Mouse (Mus musculus) ovary, postnatal 10 days (tissue): ENCODE measurements around the gene Camta1.

Experiments used
- DNase-seq: peaks from one replicate; pipeline ENCODE4 v3.0.0; 2022; ENCODE audit warnings: low spot score

Gene Camta1

DNA sequence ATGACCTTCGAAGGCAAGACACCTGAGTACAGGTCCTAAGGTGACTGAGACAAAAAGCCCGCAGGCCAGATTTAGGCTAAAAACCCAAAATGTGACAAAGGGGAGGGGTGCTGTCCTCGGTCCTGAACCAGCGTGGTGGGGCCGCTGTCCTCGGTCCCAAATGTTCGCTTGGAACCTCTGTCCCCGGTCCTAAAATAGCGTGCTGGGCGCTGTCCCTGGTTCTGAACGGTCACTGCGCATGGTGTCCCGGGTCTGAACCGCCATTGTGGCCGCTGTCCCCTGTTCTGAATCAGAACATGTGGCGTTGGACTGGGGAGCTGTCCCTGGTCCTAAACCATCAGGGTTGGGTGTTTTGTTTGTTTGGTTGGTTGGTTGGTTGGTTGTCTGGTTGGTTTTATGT, 257.2 kb downstream of the Camta1 start:
- DNase-seq, result peak; percentile 79

DNA sequence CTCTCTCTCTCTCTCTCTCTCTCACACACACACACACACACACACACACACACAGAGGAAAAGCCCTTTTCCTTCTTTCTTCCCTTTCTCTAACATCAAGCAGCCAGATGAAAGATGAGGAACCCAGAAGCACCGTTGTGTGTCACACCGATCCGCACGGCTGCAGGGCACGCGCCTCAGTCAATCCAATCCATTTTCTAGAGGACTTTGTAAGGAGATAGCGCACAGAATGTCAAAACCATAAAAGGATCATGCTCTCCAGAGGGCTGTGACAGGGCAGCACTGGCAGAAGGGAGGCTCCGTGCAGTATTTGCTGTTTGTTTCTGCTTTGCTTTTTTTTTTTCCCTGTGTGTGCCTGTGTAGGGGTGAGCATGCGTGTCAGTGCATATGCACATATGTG, 258.1 kb downstream of the Camta1 start:
- no peak for DNase-seq

DNA sequence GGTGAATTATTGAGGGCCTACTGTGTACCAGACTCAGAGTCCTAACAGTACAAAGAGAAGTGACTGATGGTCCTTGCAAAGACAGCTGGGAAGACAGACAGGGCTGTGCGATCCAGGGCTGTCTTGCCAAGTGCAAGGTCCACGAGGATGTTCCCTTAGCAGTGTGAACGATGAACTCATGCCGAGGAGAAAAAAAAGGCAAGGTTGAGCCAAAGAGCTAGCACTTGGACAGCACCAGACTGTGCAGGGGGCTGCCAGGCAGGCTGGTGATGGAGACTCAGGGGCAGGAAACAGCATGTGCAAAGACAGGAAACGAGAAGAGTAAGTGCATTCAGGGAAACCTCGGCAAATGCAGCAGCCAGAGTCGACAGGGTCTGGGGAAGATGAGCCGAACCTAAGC, 266.6 kb downstream of the Camta1 start:
- DNase-seq, result no peak

DNA sequence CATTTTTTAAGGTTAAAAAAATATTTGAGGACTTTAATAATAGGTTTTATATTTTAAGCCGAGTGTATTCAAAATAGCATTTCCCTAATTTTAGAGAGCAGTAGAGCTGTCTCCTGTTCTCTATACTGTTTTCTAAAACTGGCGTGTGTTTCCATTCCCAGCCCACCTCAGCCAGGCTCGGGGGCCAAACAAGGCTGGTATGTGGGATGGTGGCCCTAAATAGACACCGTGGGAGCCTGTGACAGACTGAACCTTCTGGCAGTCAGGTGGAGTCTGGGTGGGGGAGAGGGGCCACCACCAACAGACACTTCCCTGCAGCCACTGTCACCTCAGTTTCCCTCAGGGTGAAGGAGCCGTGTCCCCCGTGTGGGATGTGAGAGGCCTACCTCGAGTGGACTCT, 268.6 kb downstream of the Camta1 start:
- no peak for DNase-seq

DNA sequence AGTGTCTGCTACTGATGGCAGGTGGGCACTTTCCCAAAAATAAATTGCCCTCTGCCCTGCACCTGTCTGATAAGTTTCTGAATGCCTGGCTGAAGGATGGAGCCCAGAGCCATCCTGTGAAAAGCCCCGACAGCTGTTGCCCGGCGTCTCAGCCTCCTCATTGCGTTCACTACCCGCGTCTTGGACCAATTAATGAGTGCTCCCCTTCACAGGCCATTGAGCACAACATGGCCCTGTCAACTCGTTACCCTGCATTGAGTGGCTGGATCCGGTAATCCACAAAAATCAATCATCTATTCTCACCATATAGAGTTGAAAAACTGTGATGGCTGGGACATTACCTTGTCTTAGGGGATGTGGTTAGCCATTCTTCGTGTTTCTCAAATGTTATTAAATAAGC, 275.6 kb downstream of the Camta1 start:
- DNase-seq, result no peak

DNA sequence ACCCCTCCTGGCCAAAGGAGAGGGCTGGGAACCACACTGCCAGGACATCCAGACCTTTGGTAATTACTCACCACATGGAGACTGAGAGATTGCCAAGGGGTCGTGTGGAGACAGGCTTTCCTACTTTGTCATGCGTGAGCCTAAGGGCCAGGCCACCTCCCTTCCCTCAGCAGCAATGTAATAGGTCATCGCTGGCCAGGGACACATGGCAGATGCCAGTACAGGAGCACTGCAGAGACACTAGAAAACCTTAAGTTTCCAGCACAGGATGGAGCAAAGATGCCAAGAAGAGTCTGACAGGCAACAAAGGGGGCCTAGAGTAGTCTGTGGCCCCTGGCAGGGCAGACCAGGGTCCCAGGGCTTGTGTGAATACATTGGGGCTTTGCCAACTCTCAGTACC, 283.7 kb downstream of the Camta1 start:
- DNase-seq, result no peak

DNA sequence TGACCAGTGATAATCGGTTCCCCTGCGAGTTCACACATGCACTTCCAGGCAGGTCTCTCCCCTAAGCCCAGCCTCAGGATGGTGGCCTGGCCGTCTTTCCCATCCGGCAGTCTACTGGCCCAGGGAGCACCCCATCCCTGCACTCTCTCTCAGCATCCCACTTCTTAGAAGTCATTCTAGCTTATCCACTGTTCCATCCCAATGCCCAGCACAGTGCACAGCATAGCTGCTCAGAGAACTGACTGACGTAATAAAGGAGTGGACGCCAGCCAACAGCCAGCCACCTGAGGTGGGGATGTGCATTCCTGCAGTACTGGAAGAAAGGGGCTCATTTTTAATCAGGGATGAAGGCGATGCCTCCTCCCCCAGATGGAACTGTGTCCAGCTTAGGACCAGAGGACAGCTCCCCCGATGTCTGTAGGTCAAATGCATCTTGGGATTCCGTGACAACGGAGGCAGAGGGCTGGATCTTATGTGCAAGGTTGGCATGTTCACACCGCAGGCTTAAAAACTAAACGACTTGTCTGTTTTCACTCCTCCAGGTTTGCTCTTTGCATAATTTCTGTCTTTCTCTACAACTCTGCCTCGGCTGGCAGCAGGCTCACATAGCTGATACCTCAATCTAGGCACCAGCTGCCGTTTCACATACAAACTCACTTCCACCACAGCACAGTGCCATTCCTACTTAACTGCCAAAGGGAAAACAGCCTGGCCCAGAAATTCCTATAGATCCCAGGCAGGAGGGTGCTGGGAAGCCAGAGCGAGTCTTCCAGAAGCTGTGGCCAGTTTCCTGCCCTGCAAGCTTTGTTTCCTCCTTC, 285.2 kb downstream of the Camta1 start:
- no peak for DNase-seq

DNA sequence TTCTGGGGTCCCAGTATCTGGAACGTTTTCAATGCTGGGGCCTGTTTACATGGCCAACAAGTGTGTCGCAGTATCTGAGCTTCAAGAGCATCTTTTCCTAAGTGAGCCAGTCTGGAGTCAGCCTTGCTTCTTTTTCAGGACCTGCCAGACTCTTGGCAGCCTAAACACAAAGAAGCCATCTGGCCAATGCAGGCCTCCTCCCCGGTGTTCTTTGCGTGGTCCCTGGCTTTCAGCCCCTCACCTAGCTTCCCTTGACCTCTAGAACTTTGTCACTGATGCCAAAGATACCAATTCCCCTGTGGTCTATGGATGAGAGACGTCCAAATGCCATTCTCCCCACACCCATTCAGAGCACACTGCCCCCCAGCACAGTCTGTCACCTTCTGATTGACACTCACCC, 289.0 kb downstream of the Camta1 start:
- DNase-seq, result no peak

DNA sequence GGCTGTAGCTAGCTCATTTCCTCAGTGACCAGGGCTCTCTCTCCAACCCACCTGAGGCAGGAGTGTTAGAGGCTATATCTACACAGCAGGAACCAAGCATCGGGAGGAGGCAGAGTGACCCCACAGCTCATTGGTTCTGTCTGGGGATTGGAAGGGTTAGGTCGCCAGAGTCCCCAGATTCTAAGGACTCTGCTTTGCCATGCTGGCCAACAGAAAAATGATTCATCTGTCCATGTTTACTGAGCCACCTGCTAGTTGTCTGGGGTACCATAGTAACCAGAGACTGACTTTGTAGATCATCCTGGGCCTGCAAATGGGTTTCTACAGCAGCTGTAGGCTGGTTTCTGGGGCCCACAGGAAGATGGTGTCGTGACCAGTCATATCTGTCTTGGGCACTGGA, 292.1 kb downstream of the Camta1 start:
- DNase-seq, result no peak

DNA sequence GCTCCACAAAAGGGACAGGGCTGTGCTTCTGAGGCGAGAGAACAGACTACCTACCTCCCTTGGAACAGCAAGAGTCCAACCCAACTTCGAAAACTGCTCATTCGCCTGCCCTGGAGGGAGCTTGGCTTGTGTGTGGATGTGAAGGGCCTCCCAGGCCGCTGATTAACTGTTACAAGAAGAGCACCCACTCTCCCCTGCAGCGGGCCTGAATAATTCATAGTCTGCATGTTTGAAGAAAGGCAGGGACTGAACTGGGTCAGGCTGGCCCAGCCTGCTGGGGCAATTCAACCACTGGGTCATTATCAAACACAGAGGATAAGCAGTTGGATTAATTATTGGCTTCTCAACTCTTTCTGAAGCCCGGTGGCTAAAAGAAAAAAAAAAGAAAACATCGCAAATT, 292.8 kb downstream of the Camta1 start:
- DNase-seq, result no peak

DNA sequence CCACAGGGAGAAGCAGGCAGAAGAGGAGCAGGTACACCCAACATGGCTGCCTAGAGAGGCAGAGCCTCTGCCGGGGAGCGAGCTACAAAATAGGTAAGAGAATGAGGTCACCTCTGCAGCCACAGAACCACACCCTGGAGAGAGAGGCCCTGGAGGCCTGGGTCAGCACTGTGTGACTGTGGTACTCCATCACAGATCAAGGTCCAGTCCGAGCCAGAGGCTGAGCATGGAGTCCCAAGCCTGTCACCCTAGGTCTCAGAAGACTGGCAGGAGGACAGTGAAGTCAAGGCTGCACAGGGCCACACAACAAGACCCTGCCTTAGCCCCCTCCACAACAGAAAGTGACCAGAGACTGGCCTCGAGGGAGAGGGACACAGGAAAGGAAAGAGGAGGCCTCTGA, 294.6 kb downstream of the Camta1 start:
- DNase-seq, result no peak

DNA sequence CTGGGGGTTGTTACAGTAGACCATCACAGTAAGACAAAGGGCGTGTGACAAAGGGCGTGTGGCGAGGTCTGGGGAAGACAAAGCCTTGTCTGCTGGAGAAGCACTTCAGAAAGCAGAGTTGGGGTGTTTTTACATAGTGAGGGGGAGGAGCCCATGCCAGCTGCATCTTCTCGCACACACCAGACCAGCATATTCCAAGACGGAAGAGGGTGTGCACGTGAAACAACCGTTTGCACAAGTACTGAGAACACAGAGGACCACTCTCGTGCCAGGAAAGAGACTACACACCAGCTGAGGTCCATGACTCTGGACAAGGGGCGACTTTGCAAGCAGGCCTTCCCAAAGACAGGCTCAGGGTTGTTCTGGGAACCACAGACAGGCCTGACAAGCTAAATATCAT, 306.2 kb downstream of the Camta1 start:
- DNase-seq, result no peak

DNA sequence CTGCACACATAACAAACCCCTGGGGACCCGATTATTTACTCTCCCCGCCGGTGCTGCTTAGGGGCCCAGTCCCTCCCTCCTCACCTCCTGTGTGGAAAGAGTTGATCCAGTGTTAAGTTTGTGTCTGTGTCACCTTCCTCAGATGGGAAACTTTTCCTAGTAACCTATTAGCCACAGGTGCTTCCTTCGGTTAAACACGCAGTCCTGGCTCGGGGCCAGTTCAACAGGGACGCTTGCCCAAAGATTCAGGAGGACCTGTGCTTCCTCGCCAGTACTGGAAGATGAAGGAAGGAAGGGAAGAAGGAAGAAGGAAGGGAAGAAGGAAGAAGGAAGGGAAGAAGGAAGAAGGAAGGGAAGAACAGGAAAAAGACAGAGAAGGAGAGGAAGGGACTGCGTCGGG, 312.2 kb downstream of the Camta1 start:
- DNase-seq, result no peak

DNA sequence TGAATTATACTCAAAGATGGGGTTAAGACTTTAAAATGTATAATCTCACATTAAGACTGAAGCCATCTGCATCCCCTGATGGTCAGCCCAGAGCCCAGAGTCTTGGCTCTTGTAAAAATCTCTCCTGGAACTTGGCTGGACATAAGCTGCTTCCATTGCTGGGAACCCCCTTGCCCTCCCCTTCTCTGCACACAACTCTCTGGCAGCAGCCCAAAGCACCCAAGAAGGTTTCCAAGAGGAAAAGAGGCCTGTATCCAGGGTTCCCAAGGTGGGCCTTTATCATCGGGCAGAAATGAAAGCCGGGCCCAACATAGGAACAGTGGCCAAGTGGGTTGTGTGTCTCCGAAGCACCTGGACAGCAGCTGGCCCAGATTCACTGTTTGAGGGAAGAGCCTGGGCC, 316.2 kb downstream of the Camta1 start:
- no peak for DNase-seq

DNA sequence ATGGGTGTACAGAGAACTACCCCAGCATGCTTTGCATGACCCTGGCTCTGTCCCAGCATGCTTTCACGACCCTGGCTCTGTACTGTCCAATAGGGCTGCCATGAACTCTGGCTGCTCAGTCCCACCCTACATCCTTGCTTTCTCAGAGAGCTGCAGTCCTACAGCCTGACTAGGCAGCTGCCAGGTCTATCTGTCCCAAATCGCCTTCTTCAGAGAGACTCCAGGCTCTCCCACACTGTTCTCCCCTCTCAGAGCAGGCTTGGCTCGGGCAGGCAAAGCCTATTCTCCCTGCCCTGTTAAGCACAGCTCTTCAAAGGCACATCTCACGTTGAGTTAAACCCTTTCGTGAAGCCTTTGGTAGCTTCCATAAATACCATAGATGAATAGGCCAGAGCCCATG, 317.5 kb downstream of the Camta1 start:
- no peak for DNase-seq

DNA sequence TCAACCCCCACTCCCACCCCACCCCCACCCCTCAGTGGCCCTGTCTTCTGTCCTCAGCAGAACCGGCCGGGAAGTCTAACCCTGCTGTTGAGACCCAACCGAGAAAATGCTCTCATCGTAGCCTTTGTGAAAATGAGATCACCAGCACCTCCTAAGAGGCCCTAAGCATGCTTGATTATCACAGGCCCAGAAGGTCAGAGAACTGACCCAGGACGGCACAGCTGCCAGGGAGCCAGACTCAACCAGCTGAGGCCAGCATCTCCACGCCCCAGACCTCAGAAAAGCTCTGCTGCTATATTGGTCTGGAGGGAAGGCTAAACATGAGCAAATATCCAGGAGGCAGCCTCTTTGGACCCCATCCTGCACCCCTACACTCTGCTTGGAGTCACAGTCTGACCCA, 321.1 kb downstream of the Camta1 start:
- no peak for DNase-seq

DNA sequence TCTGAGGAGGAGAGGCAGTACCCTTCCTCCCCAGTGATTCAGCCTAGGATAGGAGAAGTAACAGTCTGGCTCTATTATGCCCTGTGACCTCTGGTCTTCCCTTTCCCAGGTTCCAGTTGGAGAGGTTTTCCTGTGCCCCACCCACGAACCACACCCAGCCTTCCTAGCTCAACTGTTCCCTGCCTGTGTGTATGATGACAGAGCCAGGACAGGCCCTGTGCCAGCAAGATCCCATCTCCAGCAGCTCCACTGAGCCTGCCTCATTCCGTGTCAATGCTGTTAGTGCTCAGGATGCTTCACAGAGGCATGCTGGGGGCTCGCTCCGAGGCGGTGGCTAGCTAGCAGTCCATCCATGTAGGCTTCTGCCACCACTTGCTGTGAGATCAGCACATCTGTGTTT, 321.8 kb downstream of the Camta1 start:
- DNase-seq, result no peak

DNA sequence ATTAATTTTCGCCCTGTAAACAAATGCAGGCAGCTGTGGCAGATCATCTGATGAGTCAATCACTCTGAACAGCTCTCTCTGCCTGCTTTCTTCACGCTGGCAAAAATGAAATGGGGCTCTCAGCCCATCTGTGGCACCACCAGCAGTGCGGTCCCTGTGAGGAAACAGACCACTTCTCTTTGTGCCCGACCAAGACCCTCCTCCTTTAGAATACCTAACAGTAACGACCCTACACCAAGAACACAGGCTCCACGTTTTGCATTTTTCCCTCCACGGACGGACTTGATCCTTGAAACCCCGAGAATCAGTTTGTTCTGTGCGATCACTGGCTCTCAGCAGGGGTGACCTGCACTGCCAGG, 322.5 kb downstream of the Camta1 start:
- DNase-seq, result no peak

DNA sequence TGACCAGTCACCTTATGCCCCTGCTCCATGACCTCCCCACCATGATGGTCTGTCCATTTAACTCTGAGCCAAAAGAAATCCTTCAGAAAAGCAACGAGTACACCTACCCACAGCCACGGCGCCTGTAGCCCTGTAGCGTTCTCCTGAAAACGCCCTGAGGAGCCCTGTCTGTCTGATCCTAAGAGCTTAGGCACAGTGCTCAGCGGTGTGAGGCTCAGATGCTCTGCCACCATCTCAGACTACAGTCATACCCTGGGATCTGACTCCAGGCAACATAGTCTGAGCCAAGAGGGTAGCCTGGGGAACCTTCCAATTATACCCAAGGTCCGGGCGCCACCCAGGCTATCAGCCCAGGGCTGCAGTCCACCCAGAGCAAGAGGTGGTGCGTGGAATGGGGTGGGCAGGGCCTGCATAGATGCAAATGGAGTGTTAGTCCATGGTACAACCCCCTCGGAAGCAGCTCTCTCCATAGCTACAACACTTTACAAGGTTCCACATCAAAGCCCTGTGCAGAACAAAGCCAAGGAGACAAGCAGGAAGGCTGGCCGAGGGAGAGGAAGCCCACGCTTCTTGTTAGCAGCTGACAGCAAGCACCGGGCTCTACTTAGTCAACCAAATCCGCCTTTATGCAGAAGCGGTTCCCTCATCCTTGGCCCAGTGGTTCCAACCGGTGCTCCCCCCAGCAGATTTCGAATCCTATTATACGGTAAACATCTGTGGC, 323.1 kb downstream of the Camta1 start:
- DNase-seq, result no peak

DNA sequence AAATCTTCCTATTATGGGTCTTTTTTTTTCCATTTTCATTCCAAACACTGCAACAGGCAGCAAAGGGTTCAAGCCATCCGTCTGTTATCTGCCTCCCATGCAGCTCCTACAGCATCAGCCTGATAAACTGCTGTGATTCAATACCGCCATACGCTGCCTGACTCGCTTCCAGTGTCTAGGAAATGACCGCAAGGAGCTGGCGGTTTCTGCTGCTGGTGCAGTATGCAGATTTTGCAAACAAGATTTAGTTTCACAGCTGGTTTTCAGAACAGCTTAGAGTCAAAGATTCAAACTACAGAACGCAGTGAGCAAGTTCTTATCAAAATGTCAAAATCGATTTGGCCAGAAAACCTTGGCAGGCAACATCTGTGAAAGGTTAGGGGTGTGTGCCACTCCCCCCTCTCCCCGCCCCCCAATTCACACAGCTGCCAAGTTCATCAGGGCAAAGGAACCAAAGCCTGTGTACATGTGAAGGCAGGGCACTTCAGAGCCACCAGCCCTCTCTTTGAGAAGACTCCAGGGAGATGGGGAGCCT, 325.7 kb downstream of the Camta1 start:
- no peak for DNase-seq

DNA sequence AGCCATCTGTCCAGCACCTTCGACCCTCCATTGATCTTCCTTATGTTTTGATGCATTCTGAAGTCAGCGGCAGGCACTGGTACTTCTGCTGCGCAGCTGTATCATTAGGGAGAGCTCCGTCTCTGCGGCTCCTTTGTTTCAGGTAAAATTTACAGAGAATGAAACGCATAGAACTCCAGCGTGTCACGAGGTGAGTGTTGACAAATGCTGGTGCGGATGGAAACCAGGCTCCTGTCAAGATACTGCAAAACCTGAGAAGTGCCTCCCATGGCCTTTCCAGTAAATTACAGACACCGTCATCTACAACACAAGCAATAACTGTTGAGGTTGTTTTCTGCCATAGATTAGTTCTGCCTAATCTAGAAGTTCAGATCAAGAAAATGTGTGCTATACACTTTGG, 328.2 kb downstream of the Camta1 start:
- DNase-seq, result no peak

DNA sequence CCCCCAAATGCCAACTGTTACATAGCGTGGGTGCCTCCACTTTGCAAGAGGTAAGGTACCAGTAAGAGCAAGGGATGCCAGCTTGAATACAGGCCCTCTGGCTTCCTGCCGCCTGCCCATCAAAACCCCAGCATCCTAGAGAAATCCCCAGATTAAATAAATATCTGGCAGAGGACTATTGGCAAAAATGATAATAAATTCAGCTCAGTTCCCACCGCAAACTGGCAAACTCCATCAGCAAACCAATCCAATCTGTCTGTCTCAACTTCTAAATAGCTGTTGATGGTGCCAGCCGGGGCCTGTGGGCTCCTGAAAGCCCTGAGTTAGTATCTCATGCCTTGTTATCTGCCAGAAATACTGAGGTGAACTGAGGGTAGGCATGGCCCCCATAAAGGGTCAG, 333.2 kb downstream of the Camta1 start:
- no peak for DNase-seq

DNA sequence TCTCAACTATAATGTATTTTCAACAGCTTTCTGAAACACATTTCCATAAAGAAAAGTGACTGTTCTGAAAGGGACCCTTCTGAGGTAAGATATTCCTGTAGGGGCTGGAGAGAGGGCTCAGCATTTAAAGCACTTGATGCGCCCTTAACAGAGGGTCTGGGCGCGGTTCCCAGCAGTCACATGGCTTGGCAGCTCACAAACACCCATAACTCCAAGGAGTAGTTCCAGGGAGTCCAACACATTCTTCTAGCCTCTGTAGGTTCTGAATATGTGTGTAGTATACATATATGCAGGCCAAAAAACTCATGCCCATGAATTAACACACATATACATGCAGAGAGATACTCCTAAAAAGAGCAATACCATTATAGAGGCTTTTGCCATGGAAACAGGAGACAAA, 333.9 kb downstream of the Camta1 start:
- DNase-seq, result no peak

DNA sequence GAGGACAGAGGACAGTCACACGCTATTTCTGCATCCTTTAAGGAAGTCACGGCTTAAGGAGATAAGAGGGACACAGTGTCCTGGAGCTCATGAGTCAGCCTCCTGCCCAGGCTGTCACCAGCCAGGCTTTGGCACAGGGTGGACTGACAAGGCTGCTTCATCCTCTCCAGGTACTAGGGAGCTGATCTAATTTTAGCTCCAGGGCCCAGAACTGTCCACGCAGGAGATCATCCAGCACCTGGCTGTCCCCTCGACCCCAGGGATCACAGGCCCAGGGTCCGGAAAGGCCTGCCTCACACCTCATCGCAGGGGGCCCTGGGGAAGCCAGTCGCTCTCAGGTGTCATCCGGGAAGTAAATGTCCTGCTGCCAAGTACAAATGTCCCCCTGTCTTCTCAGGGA, 341.6 kb downstream of the Camta1 start:
- no peak for DNase-seq
